Mouse (Mus musculus) olfactory bulb, adult 2 months (tissue): ENCODE results near the gene Atp6ap1. TPM values are rescaled to one million over a fixed set of nuclear protein-coding genes. Genes with fewer than 3 reads are reported as not detected.

Source experiments
- H3K27ac ChIP-seq: fragments of 200-500 bp; 2 replicates; pipeline ENCODE4 v1.5.1; 2012; ENCODE audit warnings: low read depth, low read length; ENCODE audit not compliant: insufficient read depth
- H3K4me1 ChIP-seq: fragments of 200-500 bp; 2 replicates; pipeline ENCODE4 v1.6.1; 2012; ENCODE audit warnings: low read length; ENCODE audit not compliant: control insufficient read depth, insufficient read depth
- H3K4me3 ChIP-seq: fragments of 200-500 bp; 2 replicates; pipeline ENCODE4 v1.5.1; 2012; ENCODE audit warnings: mild to moderate bottlenecking, low read depth, low read length, moderate library complexity; ENCODE audit not compliant: insufficient read depth
- CTCF ChIP-seq: fragments of 200-500 bp; IDR thresholded peaks from 2 replicates; pipeline ENCODE4 v1.5.1; 2012; ENCODE audit warnings: low read depth, mild to moderate bottlenecking, low read length, moderate library complexity; ENCODE audit not compliant: insufficient read depth
- POLR2A ChIP-seq: fragments of 200-500 bp; IDR thresholded peaks from 2 replicates; pipeline ENCODE4 v1.6.1; 2012; ENCODE audit warnings: mild to moderate bottlenecking, low read depth, low read length, moderate library complexity; ENCODE audit not compliant: insufficient read depth
- WGBS: fragments of 180-500 bp; shearing (Covaris S2); methylation state at CpG from one replicate; pipeline ENCODE4 v1.1.7; 2018; 5-methylcytosine and 5-hydroxymethylcytosine counted together
- polyA plus RNA-seq: library from polyadenylated mRNA; stranded (reverse); fragments of >200 nt; gene quantifications from 2 replicates; pipeline ENCODE4 v1.2.4, GENCODE M21; 2012; ENCODE audit warnings: low replicate concordance; ENCODE audit not compliant: missing spikeins, insufficient read depth, insufficient read length

Gene Atp6ap1
- polyA plus RNA-seq, 1 experiment = 501 TPM

DNA sequence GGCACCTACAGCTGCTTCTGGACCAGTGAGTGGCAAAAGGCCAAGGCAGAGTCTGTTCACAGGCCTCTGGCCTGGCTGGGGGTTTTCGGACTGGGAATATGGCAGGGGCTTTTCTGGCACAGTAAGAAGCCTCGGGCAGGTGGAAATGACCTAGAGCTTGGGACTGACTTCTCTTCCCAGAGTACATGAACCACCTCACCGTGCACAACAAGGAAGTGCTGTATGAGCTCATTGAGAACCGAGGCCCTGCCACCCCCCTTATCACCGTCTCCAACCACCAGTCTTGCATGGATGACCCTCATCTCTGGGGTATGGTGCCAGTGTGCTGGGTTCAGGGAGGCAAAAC is 13.8 kb upstream of the Atp6ap1 start:
- Histone ChIP-seq H3K27ac (peak overlapping the region; percentile 75; the same call in 1 of the 2 replicates), H3K4me1 (peaks cover 15% of the 10 kb centered on the region), H3K4me3 (peak overlapping the region; percentile 79)
- WGBS = 25% methylated on average over 5 of the region's 5 CpGs
- TF ChIP-seq CTCF = no peak
- TF ChIP-seq POLR2A = no peak

DNA sequence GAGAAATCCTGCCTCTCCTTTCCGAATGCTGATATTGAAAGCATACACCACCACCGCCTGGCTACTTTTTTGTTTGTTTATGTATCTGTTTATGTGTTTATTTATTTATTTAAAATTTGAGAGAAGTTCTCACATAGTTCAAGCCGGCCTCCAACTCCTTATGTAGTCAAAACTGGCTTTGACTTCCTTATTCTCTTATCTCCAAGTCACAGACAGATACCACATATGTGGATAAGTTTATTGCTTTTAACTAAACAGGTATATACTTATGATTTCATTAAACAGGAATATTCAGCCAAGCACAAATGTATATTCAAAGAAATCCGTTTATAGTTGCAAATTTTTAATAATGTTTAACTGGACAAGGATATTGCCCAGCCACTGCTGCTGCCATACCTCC is 3.5 kb upstream of the Atp6ap1 start:
- Histone ChIP-seq H3K4me3 (no peak overlapping the region), H3K4me1 (no peaks in the 10 kb centered on the region), H3K27ac (no peak overlapping the region)
- TF ChIP-seq POLR2A = no peak
- no peak for TF ChIP-seq CTCF
- 71% methylated on average over 4 of the region's 4 CpGs for WGBS

DNA sequence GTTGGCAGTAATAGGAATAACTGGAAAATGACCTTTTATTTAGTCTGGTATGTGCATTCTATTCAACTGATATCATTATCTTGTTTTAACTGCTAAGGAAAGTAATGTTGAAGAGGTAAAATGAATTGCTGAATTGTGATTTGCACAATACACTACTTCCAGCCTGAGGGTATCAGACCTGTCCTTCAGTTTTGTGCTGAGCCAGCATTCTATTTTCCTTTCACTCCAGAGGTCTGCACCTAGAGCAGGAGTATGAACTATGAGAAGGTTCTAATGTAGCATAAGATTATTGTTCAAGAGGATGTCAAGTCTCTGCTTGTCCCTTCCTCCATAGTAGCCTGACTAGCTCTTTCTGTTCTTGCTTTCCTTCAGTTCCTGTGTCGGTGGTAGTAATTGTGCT is 1.5 kb downstream of the Atp6ap1 start:
- TF ChIP-seq CTCF = no peak
- no peak overlapping the region for H3K27ac ChIP-seq

DNA sequence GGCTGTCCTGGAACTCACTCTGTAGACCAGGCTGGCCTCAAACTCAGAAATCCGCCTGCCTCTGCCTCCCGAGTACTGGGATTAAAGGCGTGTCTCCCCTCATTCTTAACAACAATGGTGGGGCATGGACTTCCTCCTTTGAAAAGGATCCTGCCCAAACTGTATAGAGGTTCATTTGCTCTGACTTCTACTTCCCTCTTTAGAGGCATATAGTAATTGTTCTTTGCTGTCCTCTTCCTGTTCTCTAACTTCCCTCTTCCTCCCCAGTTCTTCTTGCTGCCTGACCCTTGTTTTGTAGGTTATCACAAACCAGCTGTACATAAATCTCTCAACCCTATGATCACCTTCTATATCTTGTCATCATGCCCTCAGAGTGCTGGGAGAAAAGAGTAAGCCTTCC is 2.8 kb downstream of the Atp6ap1 start:
- H3K27ac ChIP-seq = no peak overlapping the region
- no peak overlapping the region for H3K4me3 ChIP-seq
- H3K4me1 ChIP-seq = no peaks in the 10 kb centered on the region
- 80% methylated on average over 3 of the region's 3 CpGs for WGBS
- no peak for TF ChIP-seq CTCF
- no peak for TF ChIP-seq POLR2A

More for the DNA sequence above, 1.5 kb downstream of the Atp6ap1 start:
- Histone ChIP-seq H3K4me1 (no peaks in the 10 kb centered on the region), H3K4me3 (no peak overlapping the region)
- 76% methylated on average over 1 of the region's 1 CpGs for WGBS

DNA sequence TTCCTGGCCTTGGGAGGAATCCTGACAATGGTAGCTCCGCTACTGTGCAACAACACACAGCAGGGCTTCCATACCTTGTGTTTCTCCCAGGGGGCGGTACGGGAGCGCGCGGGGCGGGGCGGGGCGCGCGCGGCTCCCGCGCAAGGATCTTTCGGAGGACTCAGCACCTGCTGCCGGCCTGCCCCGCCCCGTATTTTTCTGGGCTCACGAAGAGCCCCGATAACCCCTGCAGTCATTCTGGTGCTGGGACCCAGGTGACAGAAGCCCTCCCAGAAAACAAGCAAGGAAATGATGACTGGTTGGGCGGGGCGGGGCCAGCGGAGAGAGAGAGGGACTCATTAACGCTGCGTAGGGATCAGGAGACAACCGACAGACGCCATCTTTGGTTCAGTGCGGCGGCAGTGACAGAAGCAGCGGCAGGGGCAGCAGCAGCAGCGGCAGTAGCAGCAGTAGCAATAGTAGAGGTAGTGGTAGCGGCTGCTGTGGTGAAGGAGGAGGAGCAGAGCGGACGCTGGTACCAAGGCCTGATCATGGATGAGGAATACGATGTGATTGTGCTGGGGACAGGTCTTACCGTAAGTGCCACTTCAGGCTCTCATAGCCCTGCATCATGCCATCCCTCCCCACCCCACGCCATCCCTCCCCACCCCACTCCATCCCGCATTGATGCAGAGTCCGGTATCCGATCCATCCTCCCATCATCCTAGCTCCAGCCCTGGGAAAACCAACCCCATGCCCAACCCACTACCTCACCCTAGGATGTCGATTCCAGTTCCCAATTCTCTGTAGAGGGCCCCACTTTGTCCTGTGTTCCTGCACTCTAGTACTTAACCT is 8.2 kb downstream of the Atp6ap1 start, which contains the start of gene Gdi1:
Gdi1 (plus strand) TSS at position 132 of the 834 bp plus-strand sequence.
- 18% methylated on average over 37 of the region's 41 CpGs for WGBS
- Histone ChIP-seq H3K4me1 (peaks cover 5% of the 10 kb centered on the region; the same call in 1 of the 2 replicates), H3K27ac (peak within 1 kb of the TSS; percentile 100), H3K4me3 (peak within 1 kb of the TSS; percentile 85)
- TF ChIP-seq CTCF (no peak), POLR2A (peak; percentile 81)

DNA sequence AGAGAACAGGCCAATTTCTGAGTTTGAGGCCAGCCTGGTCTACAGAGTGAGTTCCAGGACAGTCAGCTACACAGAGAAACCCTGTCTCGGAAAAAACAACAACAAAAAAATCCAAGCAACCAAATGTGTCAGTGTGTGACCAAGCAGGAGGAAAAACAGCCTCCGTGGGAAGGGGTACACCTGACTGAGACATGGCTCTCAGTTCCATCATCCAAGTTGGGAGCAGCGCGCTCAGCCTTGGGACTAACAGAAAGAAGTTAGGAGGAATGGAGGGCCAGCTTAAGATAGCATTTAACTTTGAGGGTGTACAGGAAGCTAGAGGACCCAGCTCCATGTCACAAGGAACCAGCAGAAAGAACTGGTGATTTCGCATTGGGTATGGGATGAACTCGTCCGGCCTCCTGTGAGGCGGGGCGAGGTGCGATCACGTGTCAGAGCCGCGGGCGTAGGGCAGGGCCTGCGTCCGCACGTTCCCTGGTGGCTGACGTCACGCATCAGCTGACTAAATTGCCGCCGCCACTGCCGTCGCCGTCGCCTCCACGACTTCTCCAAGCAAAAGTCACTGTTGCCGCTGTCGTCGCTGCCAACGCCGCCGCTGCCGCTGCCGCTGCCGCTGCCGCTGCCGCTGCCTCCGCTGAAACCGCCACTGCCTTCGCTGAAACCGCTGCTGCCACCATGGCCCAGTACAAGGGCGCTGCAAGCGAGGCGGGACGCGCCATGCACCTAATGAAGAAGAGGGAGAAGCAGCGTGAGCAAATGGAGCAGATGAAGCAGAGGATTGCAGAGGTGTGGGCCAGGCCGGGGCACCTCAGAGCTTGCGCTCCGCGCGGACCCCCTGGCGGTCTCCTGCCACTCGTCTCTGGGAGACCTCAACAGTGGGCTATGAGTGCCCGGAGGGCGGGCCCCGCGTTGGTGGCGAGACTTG is 15.9 kb downstream of the Atp6ap1 start, which contains the start of gene Fam50a:
Fam50a (plus strand) TSS at position 494 of the 925 bp plus-strand sequence.
- TF ChIP-seq CTCF (no peak), POLR2A (peak; percentile 53; the same call in 1 of the 2 replicates)
- Histone ChIP-seq H3K4me1 (peaks cover 7% of the 10 kb centered on the region; the same call in 1 of the 2 replicates), H3K27ac (peak within 1 kb of the TSS; percentile 92), H3K4me3 (peak within 1 kb of the TSS; percentile 92)
- 22% methylated on average over 59 of the region's 59 CpGs for WGBS

DNA sequence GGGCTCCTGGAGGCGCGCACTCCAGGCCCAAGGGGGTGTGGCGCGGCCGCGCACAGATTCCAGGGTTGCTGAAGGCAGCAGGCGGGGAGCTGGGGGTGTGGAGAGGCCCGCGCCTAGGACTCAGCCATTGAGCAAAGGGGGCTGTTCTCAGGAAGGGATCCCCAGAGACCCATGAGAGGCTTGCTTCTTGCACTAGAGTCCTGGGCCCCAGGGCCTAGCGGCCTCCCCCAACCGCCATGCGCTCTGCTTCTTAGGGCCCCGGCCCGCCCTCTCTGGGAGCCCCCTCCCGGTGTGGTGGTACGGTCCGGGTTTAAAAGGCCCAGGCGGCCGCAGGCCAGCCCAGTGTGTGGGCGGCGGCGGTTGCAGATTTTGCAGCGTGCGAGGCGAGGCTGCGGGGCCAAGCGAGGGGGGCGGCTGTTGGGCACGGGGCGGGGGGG is 31.8 kb downstream of the Atp6ap1 start, which contains the start of gene Plxna3:
Plxna3 (plus strand) TSS at position 342 of the 437 bp plus-strand sequence.
- WGBS = 8% methylated on average over 28 of the region's 30 CpGs
- Histone ChIP-seq H3K4me3 (peak within 1 kb of the TSS; percentile 59), H3K4me1 (peaks cover 22% of the 10 kb centered on the region), H3K27ac (0 out of 2 replicates have a peak within 1 kb of the TSS, but pooled peaks have one; percentile 10)
- TF ChIP-seq CTCF (no peak), POLR2A (peak; percentile 57)

DNA sequence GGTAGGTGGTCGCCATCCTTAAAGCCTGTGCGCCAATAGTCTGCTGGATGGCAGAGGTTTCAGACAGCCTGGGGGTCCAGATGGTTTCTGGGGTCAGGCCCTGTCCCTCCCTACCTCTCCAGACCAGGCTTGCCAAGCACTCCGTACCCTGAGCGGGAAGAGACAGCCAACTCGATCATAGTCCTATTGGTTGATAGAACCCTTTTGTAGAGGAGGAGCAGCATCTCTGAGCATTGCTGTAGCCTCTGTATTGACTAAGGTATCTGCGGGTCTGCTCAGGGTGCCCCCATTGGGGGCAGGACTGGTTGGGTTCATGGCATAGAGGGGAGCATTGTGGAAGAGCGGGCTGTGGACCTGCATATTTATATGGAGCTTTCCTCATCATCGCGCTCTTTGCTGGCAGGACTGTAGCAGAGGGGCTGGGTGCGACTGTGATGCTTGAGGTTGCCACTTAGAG is 32.3 kb downstream of the Atp6ap1 start:
- Histone ChIP-seq H3K27ac (0 out of 2 replicates have a peak overlapping the region, but pooled peaks have one; percentile 10), H3K4me3 (peak overlapping the region; percentile 59), H3K4me1 (peaks cover 22% of the 10 kb centered on the region)
- TF ChIP-seq CTCF = no peak
- no peak for TF ChIP-seq POLR2A
- 27% methylated on average over 10 of the region's 10 CpGs for WGBS
